Mouse (Mus musculus): ENCODE results near the gene Csdc2. TPM values are rescaled to one million over a fixed set of nuclear protein-coding genes. Genes with fewer than 3 reads are reported as not detected.

Gene Csdc2
- 0.19 TPM for polyA plus RNA-seq (2014; fragmentation: Illumina TruSeq; extraction: RNeasy Lipid Tissue Mini Kit (QIAGEN cat#74804); ENCODE audit: low read depth, low replicate concordance)

GRCm38 (mm10) chr15:81936679-81937078 is at the start of gene Csdc2:
Gene Csdc2, plus strand, starts transcription at chr15:81936759.

DNA sequence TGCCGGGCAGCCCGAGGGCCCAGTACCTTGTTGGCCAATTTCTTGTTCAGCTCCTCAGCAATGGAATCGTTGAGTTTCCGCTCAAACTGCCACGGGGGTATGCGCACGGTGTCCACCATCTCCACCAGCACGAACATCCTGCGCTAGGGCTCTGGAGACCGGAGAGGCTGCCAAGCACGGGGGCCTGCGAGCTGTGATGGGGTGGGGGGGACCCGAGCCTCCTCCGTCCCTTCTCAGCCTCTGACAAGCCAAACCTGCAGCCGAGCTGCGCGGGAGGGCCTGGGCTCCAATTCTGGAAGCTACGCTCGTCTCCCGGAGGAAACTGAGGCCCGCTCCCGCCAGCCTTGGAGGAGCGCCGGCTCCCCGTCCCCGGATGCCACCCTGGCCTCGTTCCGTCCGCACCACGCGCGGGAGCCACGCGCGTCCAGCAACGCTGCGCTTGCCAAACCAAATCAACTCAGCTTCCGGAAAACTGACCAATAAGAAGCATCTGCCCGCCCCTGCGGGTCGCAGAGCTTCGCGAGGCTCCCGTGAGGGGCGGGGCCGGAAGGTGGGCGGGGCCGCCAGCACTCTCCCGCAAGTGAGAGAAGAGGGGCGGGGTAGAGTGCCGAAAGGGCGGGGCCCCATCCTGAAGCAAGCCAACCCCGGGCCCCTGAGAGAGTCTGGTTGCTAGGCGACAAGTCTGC is 10.7 kb upstream of the Csdc2 start, which contains the start of gene Polr3h:
Gene Polr3h (minus strand): TSS at position 481 of the 686 bp plus-strand sequence.

DNA sequence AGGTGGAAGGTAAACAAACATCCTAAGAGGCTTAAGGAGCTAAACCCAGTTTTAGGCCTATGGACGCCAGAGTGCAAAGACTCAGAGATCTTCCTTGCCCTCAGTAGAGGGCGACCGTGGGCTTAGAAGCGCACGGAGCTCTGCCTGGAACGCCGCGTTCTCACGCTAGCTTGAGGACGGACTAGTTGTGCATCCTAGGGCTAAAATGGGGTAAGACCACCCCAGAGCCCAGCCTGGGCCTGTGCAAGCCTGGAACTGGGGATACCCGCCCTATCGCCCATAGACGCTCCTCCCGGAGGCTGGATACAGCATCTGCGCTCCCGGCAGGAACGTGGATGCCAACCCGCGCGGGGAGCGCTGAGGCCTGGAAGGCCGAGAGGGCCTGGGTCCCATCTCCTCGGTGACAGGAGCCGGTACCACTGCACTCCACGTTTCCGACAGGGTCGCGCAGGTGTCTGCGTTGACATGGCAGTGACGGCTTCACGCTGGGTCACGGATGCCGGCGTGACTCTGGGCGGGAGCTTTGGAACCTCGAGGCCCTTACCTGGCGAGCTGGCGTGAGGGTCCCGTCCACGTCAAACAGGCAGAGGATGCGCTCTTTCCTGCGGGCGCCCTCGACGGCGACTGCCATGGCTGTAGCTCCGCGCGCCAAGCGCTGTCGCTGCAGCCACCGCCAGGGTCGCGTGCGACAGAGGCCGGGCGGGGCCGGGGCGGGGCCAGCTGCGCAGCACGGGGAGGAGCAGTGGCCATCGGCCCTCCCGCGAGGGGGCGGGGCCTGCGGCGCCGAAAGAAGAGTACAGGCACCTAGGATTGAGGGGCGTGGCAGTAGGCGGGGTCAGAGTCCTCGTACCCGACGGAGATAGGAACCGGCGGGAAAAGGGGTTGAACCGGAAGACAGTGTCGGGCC is 23.9 kb downstream of the Csdc2 start, which contains the start of gene Pmm1:
Gene Pmm1 (minus strand): TSS at position 760 of the 907 bp plus-strand sequence.

GRCm38 (mm10) chr15:81980321-81980720 is 43.8 kb downstream of the Csdc2 start, which contains the start of gene 1700029P11Rik:
Gene 1700029P11Rik, plus strand, starts transcription at chr15:81980540.

DNA sequence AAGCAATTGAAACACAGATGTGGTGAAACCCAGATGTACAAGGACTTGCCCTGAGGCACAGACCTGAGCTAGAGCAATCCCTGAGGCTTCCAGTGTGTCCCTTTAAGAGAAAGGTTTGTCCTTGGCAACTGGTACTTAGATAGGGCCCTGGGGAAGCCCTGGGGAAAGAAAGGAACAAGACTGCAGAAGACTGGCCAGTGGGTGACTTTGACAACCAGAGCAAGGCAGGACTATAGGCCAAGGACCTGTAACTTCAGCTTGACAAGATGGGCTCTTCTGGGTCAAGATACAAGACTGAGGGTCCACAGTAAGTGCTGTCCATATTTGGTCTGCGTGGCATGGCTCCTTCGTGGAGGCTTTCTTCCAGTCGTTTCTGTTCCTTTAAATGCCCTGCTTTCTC is 51.1 kb downstream of the Csdc2 start, which contains the start of gene Xrcc6:
Gene Xrcc6 (plus strand): TSS at position 190 of the 400 bp plus-strand sequence.

Other genes starting within 250 kb of the Csdc2 start
- gene Chadl, start 239.5 kb upstream of the Csdc2 start, polyA plus RNA-seq (2014; fragmentation: Illumina TruSeq; extraction: RNeasy Lipid Tissue Mini Kit (QIAGEN cat#74804); ENCODE audit: low read depth, low replicate concordance): not detected
- 7.0 TPM for gene Zc3h7b, start 191.7 kb upstream of the Csdc2 start, polyA plus RNA-seq (2014; fragmentation: Illumina TruSeq; extraction: RNeasy Lipid Tissue Mini Kit (QIAGEN cat#74804); ENCODE audit: low read depth, low replicate concordance)
- 5.6 TPM for gene Rangap1, start 191.2 kb upstream of the Csdc2 start, polyA plus RNA-seq (2014; fragmentation: Illumina TruSeq; extraction: RNeasy Lipid Tissue Mini Kit (QIAGEN cat#74804); ENCODE audit: low read depth, low replicate concordance)
- gene Tef, start 134.3 kb upstream of the Csdc2 start, polyA plus RNA-seq (2014; fragmentation: Illumina TruSeq; extraction: RNeasy Lipid Tissue Mini Kit (QIAGEN cat#74804); ENCODE audit: low read depth, low replicate concordance): 21.2 TPM
- 8.8 TPM for gene Tob2, start 78.0 kb upstream of the Csdc2 start, polyA plus RNA-seq (2014; fragmentation: Illumina TruSeq; extraction: RNeasy Lipid Tissue Mini Kit (QIAGEN cat#74804); ENCODE audit: low read depth, low replicate concordance)
- gene Phf5a, start 64.8 kb upstream of the Csdc2 start, polyA plus RNA-seq (2014; fragmentation: Illumina TruSeq; extraction: RNeasy Lipid Tissue Mini Kit (QIAGEN cat#74804); ENCODE audit: low read depth, low replicate concordance): 18.2 TPM
- gene Aco2, start 64.5 kb upstream of the Csdc2 start, polyA plus RNA-seq (2014; fragmentation: Illumina TruSeq; extraction: RNeasy Lipid Tissue Mini Kit (QIAGEN cat#74804); ENCODE audit: low read depth, low replicate concordance): 87.4 TPM
- 0.41 TPM for gene Polr3h, start 10.5 kb upstream of the Csdc2 start, polyA plus RNA-seq (2014; fragmentation: Illumina TruSeq; extraction: RNeasy Lipid Tissue Mini Kit (QIAGEN cat#74804); ENCODE audit: low read depth, low replicate concordance)
- gene Pmm1, start 24.2 kb downstream of the Csdc2 start, polyA plus RNA-seq (2014; fragmentation: Illumina TruSeq; extraction: RNeasy Lipid Tissue Mini Kit (QIAGEN cat#74804); ENCODE audit: low read depth, low replicate concordance): 2.9 TPM
- not detected for gene 1700029P11Rik, start 43.8 kb downstream of the Csdc2 start, polyA plus RNA-seq (2014; fragmentation: Illumina TruSeq; extraction: RNeasy Lipid Tissue Mini Kit (QIAGEN cat#74804); ENCODE audit: low read depth, low replicate concordance)
- 67.2 TPM for gene Xrcc6, start 51.1 kb downstream of the Csdc2 start, polyA plus RNA-seq (2014; fragmentation: Illumina TruSeq; extraction: RNeasy Lipid Tissue Mini Kit (QIAGEN cat#74804); ENCODE audit: low read depth, low replicate concordance)
- 10.5 TPM for gene Desi1, start 97.1 kb downstream of the Csdc2 start, polyA plus RNA-seq (2014; fragmentation: Illumina TruSeq; extraction: RNeasy Lipid Tissue Mini Kit (QIAGEN cat#74804); ENCODE audit: low read depth, low replicate concordance)
- gene Snu13, start 110.8 kb downstream of the Csdc2 start, polyA plus RNA-seq (2014; fragmentation: Illumina TruSeq; extraction: RNeasy Lipid Tissue Mini Kit (QIAGEN cat#74804); ENCODE audit: low read depth, low replicate concordance): 306 TPM
- gene 4930407I10Rik, start 122.4 kb downstream of the Csdc2 start, polyA plus RNA-seq (2014; fragmentation: Illumina TruSeq; extraction: RNeasy Lipid Tissue Mini Kit (QIAGEN cat#74804); ENCODE audit: low read depth, low replicate concordance): not detected
- not detected for gene Mei1, start 133.2 kb downstream of the Csdc2 start, polyA plus RNA-seq (2014; fragmentation: Illumina TruSeq; extraction: RNeasy Lipid Tissue Mini Kit (QIAGEN cat#74804); ENCODE audit: low read depth, low replicate concordance)
- 2.9 TPM for gene Ccdc134, start 191.2 kb downstream of the Csdc2 start, polyA plus RNA-seq (2014; fragmentation: Illumina TruSeq; extraction: RNeasy Lipid Tissue Mini Kit (QIAGEN cat#74804); ENCODE audit: low read depth, low replicate concordance)
- 19.9 TPM for gene Srebf2, start 210.4 kb downstream of the Csdc2 start, polyA plus RNA-seq (2014; fragmentation: Illumina TruSeq; extraction: RNeasy Lipid Tissue Mini Kit (QIAGEN cat#74804); ENCODE audit: low read depth, low replicate concordance)

Data from sigmoid colon, adult 10 weeks (tissue).